Mouse (Mus musculus) frontal cortex, adult (tissue): Measurements from ENCODE around the gene Anpep.

Source experiments
- ATAC-seq: cut with Nextera tagmentation; 2 replicates; pipeline ENCODE4 v1.9.2; 2017; ENCODE audit warnings: mild to moderate bottlenecking, moderate library complexity, mixed read lengths; ENCODE audit not compliant: low TSS enrichment

The Anpep gene

DNA sequence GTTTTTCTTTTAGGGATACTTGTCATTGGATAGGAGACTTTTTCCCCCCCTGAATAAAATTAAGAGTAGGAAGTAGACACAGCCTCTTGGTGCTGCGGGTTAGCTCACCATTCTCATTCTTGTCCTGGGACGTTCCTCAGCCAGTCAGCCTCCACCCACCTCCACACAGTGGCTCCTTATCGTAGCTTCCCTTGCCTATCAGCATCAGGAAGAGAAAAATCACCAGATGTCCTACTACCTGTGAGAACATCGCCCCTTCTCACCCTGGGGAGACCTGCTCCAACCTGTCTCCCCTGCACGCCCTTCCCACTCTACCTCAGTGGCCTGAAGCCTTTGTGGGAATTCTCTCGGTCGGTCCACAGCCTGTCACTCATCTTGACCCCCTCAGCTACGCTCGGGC lies at the start of gene Anpep:
Gene Anpep (minus strand): TSS at position 249 of the 400 bp plus-strand sequence.
- ATAC-seq = no peak

DNA sequence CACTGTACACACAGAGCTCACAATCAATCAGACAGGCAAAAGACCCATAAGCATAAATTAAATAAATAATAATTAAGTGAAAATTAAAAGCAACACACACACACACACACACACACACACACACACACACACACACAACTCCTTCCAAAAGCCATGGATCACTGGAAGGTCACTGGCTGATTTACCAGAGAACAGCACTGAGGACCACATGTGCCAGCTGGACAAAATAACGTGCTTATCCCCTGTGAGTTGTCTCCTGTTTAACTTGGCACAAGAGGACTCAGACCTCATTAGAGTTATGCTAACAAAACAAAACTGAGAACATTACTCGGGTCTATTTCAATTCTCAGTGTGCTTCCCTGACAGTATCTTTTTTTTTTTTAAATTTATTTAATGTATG lies 46.5 kb upstream of the Anpep start:
- no peak for ATAC-seq

DNA sequence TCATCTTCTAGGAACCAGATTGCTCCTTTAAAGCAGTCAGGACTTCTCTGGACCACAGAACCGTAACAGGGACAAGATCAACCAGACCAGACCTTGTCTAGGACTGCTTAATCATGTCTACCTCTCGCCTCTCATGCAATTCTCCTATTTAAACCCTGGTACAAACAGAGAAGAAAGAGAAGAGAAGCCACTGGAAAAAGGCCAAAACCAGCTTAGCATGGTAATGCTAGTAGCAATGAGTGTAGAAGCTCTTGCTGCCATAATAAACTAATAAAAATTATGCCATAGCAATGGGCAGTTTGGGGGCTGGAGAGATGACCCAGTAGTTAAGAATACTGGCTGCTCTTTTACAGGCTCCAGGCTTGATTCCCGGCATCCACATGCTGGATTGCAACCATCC lies 46.1 kb upstream of the Anpep start:
- ATAC-seq = no peak

DNA sequence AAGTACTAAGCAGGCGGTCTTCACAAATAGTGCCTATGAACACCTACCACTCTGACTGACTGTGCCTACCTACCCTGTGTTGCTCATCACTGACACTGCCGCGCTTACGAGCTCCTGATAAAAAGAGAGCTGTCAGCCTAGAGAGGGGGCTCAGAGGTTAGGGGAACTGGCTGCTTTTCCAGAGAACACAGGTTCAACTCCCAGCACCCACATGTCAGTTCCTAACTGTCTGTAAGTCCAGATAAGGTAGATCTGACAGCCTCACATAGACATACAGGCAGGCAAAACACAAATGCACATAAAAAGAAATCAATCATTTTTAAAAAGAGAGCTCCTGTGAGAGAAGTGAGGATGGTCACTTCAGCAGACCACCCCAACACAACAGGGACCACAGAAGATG lies 44.3 kb upstream of the Anpep start:
- no peak for ATAC-seq

DNA sequence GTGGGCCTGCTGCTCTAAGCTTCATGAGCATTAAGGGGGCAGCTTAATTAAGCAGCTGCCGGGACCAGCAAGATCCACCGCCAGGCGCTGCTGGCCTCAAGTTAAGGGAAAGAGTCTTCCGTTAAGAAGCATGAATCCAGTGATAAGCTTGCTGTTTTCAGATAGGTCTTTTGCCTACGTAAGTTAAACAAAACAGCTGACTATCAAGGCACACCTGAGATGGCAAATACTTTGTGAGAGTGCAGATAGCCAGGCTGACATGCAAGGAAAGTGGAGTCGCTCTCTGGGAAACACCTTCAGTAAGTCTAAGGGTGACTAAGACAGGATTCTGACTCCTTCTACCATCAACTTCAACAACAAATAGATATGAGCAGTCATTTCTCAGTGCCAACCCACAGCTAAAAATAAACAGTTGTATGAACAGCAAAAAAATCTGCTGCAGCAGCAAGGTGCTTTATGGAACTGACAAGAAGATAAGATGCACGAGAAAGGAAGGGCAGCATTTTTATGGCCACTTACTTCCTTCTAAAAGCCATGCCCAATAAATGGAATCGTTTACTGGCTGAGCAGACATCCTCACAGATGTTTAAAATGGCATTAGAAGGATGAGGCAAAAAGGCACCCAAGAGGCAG lies 42.4 kb upstream of the Anpep start:
- ATAC-seq = no peak

DNA sequence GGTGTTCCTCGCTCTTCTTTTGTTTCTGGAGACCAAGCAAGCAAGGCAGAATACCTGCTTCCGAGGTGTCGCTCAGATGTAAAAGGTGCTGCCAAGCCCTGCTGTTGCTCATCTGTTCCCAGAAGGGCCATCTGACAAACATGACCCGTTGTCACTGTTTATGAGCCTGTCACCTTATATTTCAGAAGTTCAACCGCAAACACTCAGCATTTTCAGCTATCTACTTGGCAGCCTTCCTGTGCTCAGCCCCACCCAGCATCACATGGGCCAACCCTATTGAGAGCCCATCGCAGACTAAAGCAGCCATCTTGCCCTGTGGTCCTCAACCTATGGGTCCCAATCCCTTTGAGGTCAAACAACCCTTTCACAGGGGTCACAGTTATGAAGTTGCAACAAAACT lies 39.9 kb upstream of the Anpep start:
- ATAC-seq = no peak

DNA sequence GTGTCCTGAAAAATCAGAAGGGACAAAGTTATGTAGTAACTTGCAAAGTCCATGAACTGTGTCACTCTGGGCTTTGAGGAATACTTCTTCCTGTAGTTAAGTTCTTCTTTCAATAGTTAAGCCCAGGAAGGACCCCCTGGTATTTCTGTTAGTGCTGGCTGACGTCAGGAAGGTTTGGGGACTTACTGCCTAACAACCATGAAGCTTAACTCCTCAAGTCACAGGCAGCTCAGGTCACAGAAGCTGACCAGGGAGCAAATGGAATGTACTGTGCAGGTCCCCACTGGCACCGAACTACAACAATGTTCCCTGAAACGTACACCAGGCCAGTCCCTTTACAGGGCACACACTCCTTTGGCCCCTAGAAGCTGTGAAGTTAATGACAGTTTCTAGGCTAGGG lies 34.4 kb upstream of the Anpep start:
- no peak for ATAC-seq

DNA sequence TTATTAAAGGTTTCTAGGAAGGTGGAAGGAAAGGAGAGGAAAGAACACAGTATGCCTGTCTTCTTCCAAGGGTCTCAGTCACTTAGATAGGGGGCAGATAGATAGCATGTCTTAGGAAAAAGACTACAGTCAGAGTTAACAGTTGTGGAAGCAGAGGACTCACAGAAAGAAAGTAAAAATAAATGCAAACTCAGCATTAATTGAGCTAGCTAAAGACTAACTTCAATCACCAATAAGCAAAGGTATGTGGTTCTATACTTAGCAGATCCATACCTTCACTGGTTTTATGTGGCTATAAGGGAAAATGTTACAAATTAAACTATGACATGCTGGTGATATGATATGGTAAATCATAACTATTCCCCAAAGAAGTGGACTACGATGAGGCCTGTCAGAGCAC lies 33.9 kb upstream of the Anpep start:
- ATAC-seq = no peak

DNA sequence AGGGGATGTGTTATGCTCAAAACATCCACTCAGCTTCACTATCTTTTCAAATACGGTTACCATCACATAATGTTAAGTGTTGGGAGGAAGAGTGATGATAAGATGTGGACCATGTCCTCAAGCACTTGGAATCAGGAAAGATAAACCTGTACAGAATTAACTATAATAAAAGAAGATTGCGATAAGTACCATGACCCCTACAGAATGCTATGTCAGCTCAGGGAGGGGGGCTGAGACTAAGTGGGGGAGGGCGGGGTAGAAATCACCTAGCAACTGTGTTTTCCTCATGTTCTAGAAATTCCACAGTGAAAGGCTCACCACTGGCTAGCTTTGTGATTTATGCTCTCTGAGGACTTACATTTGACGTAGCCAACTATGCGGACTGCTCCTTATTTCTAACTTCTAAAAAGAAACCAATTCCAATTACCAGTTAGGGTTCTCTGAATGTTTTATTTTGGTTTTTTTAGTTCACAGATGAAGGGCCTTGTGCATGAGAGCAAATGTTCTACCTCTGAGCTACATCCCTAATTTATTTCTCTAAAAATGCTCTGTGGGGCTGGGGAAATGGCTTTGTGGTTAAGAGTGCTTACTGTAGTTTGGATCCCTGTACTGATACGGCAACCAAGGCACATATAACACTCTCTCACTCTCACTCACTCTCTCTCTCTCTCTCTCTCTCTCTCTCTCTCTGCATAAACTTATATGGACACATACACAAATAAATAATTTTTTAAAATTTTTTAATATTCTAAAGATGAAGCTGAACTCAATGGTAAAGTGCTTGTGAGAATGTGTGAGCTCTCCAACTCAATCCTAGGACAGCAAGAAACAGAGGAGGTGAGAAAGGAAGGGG lies 31.9 kb upstream of the Anpep start:
- ATAC-seq = no peak

DNA sequence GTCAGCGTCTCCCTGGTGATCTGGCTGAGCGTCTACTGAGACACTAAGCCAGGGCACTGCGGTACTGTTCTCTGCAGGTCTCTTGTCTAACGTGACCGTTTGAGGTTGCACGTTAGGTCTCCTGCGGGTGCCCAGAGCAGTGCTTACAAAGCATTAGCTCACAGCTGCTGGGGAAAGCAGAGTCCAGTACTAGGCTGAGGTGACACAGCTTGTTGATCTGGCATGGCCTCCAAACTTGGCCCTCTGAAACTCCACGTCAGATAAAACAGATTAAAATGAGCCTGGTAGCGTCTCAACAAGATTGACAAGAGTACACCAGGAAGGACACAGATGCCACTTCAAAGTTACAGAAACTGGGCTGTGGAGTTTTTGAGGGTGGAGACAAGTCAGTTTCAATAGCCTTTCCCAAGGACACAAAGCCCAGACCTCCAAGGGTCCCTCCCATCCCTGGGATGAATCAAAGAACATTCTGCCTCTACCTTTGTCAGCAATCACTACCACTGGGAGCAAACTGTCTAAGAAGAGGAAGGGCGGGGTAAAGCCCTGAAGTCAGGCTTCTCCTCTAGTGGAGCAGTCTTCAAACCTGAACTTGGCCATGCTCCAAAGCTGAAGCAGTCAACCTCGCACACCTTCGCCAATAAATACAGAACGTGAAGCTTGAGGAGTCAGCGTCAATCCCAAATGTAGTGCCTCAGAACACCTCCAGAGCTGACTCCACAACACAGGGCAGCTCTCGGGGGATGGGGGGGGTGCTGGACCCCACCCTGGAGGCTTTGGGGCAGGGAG lies 29.8 kb upstream of the Anpep start:
- ATAC-seq = no peak

DNA sequence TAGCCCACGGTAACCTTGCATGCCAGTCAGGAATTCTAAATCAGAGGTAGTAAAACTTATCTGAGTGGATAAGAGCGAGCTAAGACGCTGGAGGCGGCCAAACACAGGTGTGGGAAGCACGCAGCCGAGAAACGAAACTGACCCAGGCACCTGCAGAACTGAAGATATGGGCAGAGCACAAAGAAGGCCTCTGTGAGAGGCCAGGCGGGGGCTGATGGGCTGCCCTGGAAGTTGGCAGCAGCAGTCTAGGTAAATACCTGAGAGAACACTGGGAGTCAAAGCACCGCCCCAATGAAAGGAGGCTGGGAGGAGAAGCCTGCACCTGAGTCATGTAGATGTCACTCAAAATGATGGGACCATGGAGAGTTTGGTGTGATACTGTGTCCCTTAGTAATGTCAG lies 27.7 kb upstream of the Anpep start:
- no peak for ATAC-seq

DNA sequence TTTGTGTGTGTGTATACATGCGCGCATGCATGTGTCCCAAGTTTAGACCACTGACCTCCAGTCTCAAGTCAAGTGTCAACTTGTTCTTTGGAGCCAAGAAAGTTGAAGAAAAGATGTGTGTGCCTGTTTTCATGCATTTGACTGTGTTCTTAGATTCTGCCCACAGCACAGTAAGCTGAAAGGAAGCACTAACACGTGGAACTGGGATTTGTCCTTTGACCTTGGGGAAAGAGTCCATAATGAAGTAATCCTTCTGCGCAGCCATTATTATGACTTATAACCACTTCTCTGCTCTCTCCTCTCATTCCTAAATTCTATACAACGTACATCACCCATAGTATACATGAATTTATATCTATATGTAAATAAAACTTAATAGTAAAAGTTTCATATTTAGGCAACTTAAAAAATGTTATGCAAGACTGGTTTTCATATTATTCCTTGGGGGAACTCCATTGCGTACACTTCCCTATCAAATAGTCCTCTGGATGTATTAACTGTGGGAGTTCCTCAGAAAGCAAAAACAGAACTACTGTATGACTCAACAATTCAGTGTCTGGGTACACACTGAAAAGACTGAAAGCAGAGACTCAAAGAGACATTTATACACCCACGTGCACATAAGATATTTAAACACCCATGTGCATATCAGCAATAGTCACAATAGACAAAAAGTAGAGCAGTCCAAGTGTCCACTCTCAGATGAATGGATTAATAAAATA lies 22.9 kb upstream of the Anpep start:
- no peak for ATAC-seq

DNA sequence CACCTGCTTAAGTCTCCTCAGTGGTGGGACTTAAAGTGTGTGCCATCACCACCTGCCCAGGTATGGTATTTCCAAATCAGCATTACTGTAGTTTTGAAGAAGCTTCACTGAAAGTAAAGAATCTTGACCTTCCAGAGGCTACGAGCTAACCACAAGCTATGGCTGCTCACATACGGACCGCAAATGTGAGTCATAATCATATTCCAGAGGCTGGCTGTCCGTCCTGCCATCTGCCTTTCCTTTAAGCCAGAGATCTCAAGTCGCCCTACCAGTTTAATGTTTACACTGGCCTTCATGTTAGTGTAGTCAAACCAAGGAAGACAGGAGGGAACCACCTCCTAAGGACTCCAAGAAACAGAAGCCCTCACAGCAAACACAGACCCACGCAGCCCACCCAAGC lies 21.0 kb upstream of the Anpep start:
- no peak for ATAC-seq

DNA sequence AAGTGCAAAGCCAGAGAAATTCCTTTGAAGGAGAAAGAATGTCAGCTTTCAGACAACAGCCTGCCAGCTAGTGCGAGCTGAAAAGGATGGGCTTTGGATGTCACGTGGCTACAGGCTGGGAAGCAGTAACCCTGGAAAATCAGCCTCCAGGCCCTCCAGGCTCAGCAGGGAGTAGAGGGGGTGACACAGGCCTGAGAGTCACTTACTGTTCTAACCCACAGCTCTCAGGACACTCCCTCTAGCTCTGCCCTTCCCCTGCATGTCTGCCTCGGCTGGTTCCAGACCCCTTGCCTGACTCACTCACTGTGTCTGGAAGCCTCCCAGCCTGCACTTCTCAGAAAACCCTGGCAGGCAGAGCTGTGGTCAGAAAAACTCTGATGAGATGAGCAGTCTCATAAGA lies 20.1 kb upstream of the Anpep start:
- no peak for ATAC-seq

DNA sequence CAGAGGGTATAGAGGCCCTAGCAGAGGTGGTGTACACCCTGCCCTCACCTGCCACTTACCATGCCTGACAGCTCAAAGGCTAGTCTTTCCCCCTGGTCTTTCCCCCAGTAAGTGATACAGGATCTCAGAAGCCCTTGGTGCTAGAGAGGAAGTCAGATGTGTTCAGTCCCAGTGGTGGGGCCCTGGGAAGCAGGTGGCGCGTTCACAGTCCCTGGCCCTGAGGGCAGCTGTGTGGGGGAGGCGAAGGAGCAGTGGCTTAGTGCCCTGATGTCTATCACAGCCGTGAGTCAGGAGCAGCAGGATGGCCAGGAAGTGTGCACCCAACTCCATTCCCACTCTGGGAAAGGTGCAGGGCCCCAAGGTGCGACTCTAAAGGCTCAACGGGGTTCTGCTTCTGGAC lies 19.2 kb upstream of the Anpep start:
- ATAC-seq = no peak

DNA sequence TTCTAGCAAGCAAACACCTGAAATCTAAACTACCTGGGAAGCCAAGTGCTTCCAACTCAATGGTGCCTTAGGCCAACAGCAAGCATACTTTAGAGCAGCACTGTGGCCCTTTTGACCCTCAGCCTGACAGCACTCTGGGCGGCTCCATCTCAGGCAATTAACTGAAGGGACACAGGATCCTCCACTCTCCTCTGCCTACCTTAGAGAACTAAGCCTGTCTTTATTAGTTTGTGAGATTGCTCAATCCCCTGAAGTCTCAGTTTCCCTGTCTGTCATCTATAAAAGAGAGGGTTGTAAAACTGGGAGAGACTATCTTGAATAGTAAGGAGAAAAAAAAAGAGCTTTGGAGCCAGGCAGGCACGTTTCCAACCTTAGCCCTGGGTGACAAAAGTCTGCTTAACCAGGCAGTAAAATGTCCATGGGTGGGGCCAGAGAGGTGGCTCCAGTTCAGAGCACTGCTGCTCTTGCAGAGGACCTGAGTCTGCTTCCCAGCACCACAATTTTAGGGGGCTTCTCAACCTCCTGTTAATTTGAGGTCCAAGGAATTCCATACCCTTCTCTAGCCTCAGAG lies 17.7 kb upstream of the Anpep start:
- ATAC-seq = no peak

DNA sequence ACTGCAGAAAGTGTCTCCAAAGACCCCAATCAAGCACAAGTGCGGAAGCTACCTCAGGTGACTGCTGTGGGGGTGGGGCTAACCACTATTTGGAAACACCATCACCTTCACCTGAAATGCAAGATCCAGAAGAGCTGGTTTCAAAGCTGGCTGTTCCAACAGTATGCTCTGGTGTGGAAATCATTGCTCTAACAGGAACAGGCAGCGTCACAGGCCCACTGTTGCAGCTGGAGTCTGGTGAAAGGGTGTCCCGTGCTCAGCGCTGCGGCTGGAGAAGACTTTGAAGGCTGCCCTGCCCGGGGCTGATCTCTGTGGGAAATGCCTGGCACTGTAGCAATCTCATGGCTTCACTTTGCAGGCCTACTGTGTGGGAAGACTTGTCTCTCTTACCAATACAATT lies 12.5 kb upstream of the Anpep start:
- no peak for ATAC-seq

DNA sequence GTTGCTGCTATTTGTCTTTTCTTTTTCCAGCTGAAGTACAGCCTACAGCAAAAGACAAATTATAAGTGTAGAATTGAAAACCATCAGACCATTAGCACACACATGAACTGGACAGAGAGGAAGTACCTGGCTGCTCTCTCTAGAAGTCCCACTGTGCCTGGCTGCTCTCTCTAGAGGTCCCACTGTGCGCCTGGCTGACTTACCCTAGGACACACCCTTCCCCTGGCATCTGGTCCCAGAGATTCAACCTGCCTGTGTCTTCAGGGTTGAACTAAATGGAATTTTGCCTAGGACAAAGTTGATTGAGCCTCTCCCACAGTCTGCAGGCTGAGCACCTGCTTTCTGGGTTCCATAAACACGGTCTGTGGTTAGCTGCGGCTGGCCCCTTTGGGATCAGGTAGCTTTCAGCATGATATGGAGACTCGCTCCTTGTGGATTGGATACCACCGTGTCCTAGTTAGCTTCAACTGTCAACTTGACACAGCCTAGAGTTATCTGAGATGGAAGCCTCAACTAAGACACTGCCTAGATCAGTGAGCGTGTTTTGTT lies 11.0 kb upstream of the Anpep start:
- ATAC-seq = no peak

DNA sequence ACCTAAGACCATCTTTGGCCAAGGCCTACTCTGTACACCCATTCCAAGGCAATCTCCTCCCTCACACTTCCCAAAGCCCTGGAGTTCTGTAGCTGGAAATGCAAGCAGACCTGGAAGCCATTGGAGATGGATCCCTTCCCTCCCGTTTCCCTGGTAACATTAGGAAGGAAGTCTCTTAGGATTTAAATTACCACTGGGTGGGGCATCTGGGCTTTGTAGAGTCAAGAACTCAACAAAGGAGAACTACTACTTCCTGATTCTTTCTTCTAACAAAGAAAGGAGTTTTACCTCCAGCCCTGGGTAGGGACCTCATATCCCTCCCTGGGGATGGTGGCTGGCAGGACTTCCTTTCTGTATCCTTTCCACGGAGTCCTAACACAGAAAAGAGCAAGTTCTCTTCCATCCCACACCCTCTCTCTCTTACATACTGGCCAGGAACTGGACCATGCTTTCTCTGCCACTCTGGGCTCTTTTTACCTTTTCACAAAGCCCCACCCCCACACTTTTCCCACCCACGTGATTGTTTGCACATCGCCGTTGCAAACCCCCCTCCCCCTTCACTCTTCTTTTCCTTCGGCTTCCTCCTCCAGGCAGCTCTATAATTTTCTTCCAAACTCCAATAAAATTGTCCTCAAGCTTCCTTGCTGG lies 8.3 kb upstream of the Anpep start:
- ATAC-seq = no peak

DNA sequence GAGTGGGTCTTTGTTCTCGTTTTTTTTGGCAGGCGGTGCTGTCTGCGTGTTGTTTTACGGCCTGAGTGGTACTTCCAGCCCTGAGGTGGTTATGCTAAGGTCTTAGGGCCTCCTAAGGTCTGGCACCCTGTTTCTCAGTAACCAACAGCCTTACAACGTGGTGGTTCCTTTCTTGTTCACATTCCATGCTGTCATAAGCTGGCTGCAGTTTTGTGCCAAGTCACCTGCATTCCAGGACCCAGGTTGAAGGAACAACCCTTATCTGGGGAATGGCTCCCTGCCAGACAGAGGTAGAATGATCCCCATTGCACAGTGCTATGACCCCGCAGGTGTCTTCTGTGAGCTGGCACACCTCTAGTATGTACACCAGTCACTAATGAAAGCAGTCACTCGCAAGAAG lies 7.6 kb upstream of the Anpep start:
- no peak for ATAC-seq

DNA sequence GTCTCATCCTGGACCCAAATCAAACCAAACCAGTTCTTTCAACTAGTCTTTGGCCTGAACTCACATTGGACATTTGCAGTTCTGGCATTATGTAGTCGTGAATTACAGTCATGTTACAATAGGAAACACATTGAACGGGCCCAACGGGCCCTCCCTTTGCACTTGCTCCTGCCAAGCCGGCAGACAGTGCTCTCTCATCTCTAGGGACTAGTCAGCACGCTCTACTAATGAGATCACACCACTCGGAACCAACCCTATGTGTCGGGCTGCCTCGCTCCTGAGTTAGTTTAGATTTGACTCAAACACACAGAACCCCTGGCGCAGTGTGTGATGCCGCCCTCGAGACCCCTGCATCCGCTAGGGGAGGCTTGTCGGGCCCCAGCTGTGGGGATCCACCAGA lies 7.0 kb upstream of the Anpep start:
- ATAC-seq = no peak
